Mouse (Mus musculus) liver, embryonic 12.5 days (tissue): ENCODE measurements around the gene Lrp8. TPM values are rescaled to one million over a fixed set of nuclear protein-coding genes. Genes with fewer than 3 reads are reported as not detected.

Experiments
- ATAC-seq: fragments of 200-750 bp; cut with Nextera tagmentation; 2 replicates; pipeline ENCODE4 v1.8.0; 2017; ENCODE audit warnings: moderate number of reproducible peaks, mild to moderate bottlenecking, moderate library complexity
- H3K27ac ChIP-seq: fragments of 300-500 bp; sonication (generic); 2 replicates; pipeline ENCODE4 v1.5.1; 2016; ENCODE audit warnings: mild to moderate bottlenecking
- H3K27me3 ChIP-seq: fragments of 300-500 bp; sonication (generic); replicated peaks from 2 replicates; pipeline ENCODE4 v1.6.1; 2016; ENCODE audit warnings: mild to moderate bottlenecking, moderate library complexity
- H3K36me3 ChIP-seq: fragments of 300-500 bp; sonication (generic); 2 replicates; pipeline ENCODE4 v1.6.1; 2016; ENCODE audit warnings: mild to moderate bottlenecking, moderate library complexity
- H3K4me1 ChIP-seq: fragments of 300-500 bp; sonication (generic); 2 replicates; pipeline ENCODE4 v1.6.1; 2016
- H3K4me2 ChIP-seq: fragments of 300-500 bp; sonication (generic); 2 replicates; pipeline ENCODE4 v1.6.1; 2016; ENCODE audit warnings: mild to moderate bottlenecking, moderate library complexity
- H3K4me3 ChIP-seq: fragments of 300-500 bp; sonication (generic); 2 replicates; pipeline ENCODE4 v1.5.1; 2016; ENCODE audit warnings: mild to moderate bottlenecking, moderate library complexity
- H3K9ac ChIP-seq: fragments of 300-500 bp; sonication (generic); 2 replicates; pipeline ENCODE4 v1.6.1; 2016; ENCODE audit warnings: mild to moderate bottlenecking, moderate library complexity
- H3K9me3 ChIP-seq: fragments of 300-500 bp; sonication (generic); replicated peaks from 2 replicates; pipeline ENCODE4 v1.6.1; 2016; ENCODE audit warnings: mild to moderate bottlenecking, moderate library complexity
- WGBS: fragments of 180-500 bp; shearing (Covaris S2); methylation state at CpG from one replicate; pipeline ENCODE4 v1.1.7; 2016; ENCODE audit not compliant: insufficient replicate concordance; 5-methylcytosine and 5-hydroxymethylcytosine counted together
- polyA plus RNA-seq: library from polyadenylated mRNA; unstranded; fragments of >200 nt; fragmentation: Nextera tagmentation; extraction: Ambion mirVana; gene quantifications from 2 replicates; pipeline ENCODE4 v1.2.1, GENCODE M21; 2016

Lrp8 gene
- polyA plus RNA-seq, 1 experiment from 2014 or later, result 8.5 TPM

GRCm38 (mm10) chr4:107776990-107777673, 24.9 kb upstream of the Lrp8 start:
- Histone ChIP-seq H3K9ac (no peak overlapping the region), H3K36me3 (no peaks in the 10 kb centered on the region), H3K4me1 (peaks cover 19% of the 10 kb centered on the region), H3K27me3 (no peaks in the 10 kb centered on the region; the same call in 1 of the 2 replicates), H3K27ac (no peak overlapping the region; the same call in 1 of the 2 replicates), H3K9me3 (0 out of 2 replicates have a peak, but pooled peaks cover 6% of the 10 kb centered on the region), H3K4me2 (no peak overlapping the region), H3K4me3 (no peak overlapping the region)
- ATAC-seq, result no peak
- WGBS, result 56% methylated on average over 5 of the region's 5 CpGs

GRCm38 (mm10) chr4:107783541-107783940, 18.5 kb upstream of the Lrp8 start:
- Histone ChIP-seq H3K36me3 (no peaks in the 10 kb centered on the region), H3K4me2 (no peak overlapping the region), H3K9ac (no peak overlapping the region), H3K4me1 (no peaks in the 10 kb centered on the region), H3K4me3 (no peak overlapping the region), H3K27me3 (peaks cover 8% of the 10 kb centered on the region; the same call in 1 of the 2 replicates), H3K27ac (no peak overlapping the region), H3K9me3 (no peaks in the 10 kb centered on the region)
- ATAC-seq, result no peak
- 73% methylated on average over 10 of the region's 10 CpGs for WGBS

- Histone ChIP-seq H3K4me2 (no peak overlapping the region), H3K4me3 (no peak overlapping the region), H3K27me3 (peaks cover 5% of the 10 kb centered on the region; the same call in 1 of the 2 replicates), H3K9me3 (no peaks in the 10 kb centered on the region), H3K4me1 (0 out of 2 replicates have a peak, but pooled peaks cover under 1% of the 10 kb centered on the region), H3K36me3 (no peaks in the 10 kb centered on the region), H3K27ac (no peak overlapping the region), H3K9ac (no peak overlapping the region)
- ATAC-seq, result no peak
- 73% methylated on average over 6 of the region's 6 CpGs for WGBS
Observed at GRCm38 (mm10) chr4:107788841-107789240, 13.2 kb upstream of the Lrp8 start.

DNA sequence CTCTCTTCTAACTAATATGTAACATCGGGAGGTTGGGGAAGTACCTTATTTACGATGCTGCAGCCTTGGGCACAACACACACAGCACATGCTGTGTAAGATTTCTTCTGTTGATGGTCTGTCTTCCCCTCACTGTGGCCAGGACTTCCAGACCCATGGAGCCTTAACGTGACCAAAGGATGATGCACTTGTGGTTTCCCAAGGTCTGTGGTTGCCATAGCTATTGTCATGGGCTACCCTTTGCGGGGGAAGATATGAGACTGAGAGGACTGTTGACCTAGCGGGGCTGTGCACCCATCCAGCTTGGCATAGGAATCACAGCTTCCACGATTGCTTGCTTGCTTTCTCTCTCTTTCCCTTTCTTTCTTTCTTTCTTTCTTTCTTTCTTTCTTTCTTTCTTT, 1.3 kb upstream of the Lrp8 start:
- Histone ChIP-seq H3K36me3 (peaks cover 4% of the 10 kb centered on the region), H3K9me3 (no peaks in the 10 kb centered on the region), H3K27me3 (peaks cover 15% of the 10 kb centered on the region), H3K27ac (no peak overlapping the region), H3K4me3 (no peak overlapping the region), H3K4me1 (peaks cover 42% of the 10 kb centered on the region), H3K9ac (no peak overlapping the region), H3K4me2 (no peak overlapping the region)
- ATAC-seq, result no peak
- WGBS, result 45% methylated on average over 6 of the region's 6 CpGs

DNA sequence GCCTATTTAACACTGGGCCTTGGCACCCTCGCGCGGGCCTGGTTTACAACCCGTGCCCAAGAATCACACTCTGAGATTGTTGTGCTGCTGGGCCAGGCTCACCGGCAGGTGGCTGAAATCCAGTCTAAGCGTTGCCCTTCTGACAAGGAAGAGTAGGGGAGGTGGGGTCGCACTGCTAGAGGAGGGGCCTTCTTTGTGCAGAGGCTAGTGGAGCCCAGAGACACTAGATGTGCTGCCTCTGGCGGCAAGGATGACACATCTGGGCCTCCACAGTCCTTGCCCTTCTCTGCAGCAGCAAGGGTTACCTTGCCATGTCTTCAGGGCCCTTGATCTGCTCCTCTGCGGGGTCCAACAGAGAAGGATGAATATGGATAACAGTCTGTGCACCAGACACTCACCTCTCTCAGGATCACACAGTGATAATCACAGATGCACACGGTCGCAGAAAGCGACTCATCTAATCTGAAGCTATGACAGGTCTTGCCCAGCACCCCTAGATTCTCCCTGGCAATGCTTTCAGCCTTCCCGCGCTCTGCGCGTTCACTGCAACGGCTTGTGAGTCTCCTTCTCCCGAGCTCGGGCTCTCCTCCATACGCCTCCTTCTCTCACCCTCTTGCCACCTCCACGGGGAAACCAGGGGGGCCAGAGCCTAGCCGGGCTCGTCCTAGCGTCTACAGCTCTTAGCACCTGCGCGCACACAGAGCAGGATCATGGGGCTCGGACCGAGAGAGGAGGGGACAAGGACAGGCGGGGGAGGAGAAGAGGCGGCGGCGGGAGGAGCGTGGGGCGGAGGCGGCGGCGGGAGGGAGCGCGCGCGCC, 486 bp upstream of the Lrp8 start:
- Histone ChIP-seq H3K36me3 (peaks cover 10% of the 10 kb centered on the region), H3K4me1 (peaks cover 49% of the 10 kb centered on the region), H3K4me3 (peak overlapping the region; percentile 79), H3K9ac (peak overlapping the region; percentile 85), H3K9me3 (no peaks in the 10 kb centered on the region), H3K27me3 (peaks cover 15% of the 10 kb centered on the region), H3K4me2 (peak overlapping the region; percentile 100), H3K27ac (peak overlapping the region; percentile 95)
- 3% methylated on average over 34 of the region's 41 CpGs for WGBS
- ATAC-seq, result peak; percentile 45

- H3K27ac ChIP-seq, result peak overlapping the region; percentile 95
- ATAC-seq, result no peak
- under 1% methylated on average over 56 of the region's 65 CpGs for WGBS
Observed at GRCm38 (mm10) chr4:107802450-107803331, 630 bp downstream of the Lrp8 start.

GRCm38 (mm10) chr4:107803351-107804106, 1.5 kb downstream of the Lrp8 start:
- Histone ChIP-seq H3K4me3 (peak overlapping the region; percentile 79), H3K27me3 (peaks cover 15% of the 10 kb centered on the region), H3K9me3 (no peaks in the 10 kb centered on the region), H3K36me3 (peaks cover 18% of the 10 kb centered on the region), H3K4me1 (peaks cover 64% of the 10 kb centered on the region), H3K4me2 (peak overlapping the region; percentile 100), H3K9ac (peak overlapping the region; percentile 85), H3K27ac (peak overlapping the region; percentile 95)
- under 1% methylated on average over 45 of the region's 46 CpGs for WGBS
- ATAC-seq, result peak; percentile 97

More at GRCm38 (mm10) chr4:107802450-107803331, 630 bp downstream of the Lrp8 start:
- Histone ChIP-seq H3K9me3 (no peaks in the 10 kb centered on the region), H3K36me3 (peaks cover 18% of the 10 kb centered on the region), H3K27me3 (peaks cover 15% of the 10 kb centered on the region), H3K4me1 (peaks cover 55% of the 10 kb centered on the region), H3K4me3 (peak overlapping the region; percentile 79), H3K4me2 (peak overlapping the region; percentile 100), H3K9ac (peak overlapping the region; percentile 85)

DNA sequence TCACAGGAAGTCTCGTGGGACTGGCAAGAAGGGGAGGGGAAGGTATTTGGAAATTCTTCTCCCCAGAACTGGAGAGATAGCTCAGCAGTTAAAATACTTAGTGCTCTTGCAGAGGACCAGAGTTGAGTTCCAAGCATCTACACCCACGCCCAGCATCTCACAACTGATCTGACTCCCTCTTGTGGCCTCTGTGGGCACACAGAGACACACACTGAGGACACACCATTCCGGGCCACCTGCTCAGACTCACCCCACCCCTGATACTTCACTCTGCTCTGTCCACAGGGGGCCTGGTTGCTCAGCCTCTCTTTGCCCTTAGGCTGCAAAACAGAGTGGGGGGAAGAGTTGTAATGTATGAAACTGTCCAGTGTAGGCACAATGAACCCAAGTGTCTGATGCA, 3.4 kb downstream of the Lrp8 start:
- Histone ChIP-seq H3K27me3 (peaks cover 3% of the 10 kb centered on the region; the same call in 1 of the 2 replicates), H3K4me3 (no peak overlapping the region), H3K9me3 (no peaks in the 10 kb centered on the region), H3K9ac (no peak overlapping the region), H3K27ac (no peak overlapping the region), H3K36me3 (peaks cover 20% of the 10 kb centered on the region), H3K4me2 (no peak overlapping the region), H3K4me1 (peaks cover 72% of the 10 kb centered on the region)
- no peak for ATAC-seq
- WGBS, result 55% methylated on average over 3 of the region's 3 CpGs

- no peak for ATAC-seq
- H3K4me1 ChIP-seq, result peaks cover 75% of the 10 kb centered on the region
- H3K36me3 ChIP-seq, result peaks cover 22% of the 10 kb centered on the region
- no peak overlapping the region for H3K4me3 ChIP-seq
- H3K27me3 ChIP-seq, result no peaks in the 10 kb centered on the region
- no peak overlapping the region; the same call in 1 of the 2 replicates for H3K27ac ChIP-seq
- H3K9ac ChIP-seq, result 0 out of 2 replicates have a peak overlapping the region, but pooled peaks have one; percentile 15
- H3K9me3 ChIP-seq, result no peaks in the 10 kb centered on the region
- 43% methylated on average over 4 of the region's 4 CpGs for WGBS
- H3K4me2 ChIP-seq, result no peak overlapping the region
Observed at GRCm38 (mm10) chr4:107807796-107808195, 5.7 kb downstream of the Lrp8 start.

DNA sequence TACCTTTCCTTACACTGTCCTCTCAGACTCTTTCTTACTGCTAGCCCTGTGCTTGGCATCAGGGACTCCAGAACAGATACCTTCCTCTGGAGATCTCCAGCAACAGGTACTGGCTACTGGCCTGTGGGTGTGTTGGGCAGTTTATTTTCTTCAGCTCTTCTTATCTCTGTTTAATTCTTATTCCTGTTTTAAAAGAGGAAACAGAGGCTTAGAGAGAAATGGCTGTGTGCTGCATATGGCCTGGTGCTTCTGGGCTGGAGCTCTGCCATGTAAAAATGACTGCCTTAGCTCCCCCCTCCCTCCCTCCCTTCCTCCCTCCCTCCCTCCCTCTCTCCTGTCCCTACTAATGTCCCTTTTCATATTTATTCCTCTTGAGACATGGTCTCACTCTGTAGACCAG, 6.6 kb downstream of the Lrp8 start:
- H3K4me1 ChIP-seq, result peaks cover 66% of the 10 kb centered on the region

GRCm38 (mm10) chr4:107811006-107811405, 8.9 kb downstream of the Lrp8 start:
- Histone ChIP-seq H3K4me2 (peak overlapping the region; percentile 6; the same call in 1 of the 2 replicates), H3K27me3 (no peaks in the 10 kb centered on the region), H3K36me3 (peaks cover 19% of the 10 kb centered on the region), H3K9me3 (no peaks in the 10 kb centered on the region), H3K4me3 (no peak overlapping the region), H3K4me1 (peaks cover 43% of the 10 kb centered on the region), H3K27ac (peak overlapping the region; percentile 21; the same call in 1 of the 2 replicates), H3K9ac (0 out of 2 replicates have a peak overlapping the region, but pooled peaks have one; percentile 2)
- peak; percentile 40; the same call in 1 of the 2 replicates for ATAC-seq
- 41% methylated on average over 3 of the region's 3 CpGs for WGBS

More for the DNA sequence above, 6.6 kb downstream of the Lrp8 start:
- no peak overlapping the region for H3K4me3 ChIP-seq
- no peak overlapping the region for H3K4me2 ChIP-seq
- no peaks in the 10 kb centered on the region for H3K27me3 ChIP-seq
- no peaks in the 10 kb centered on the region for H3K9me3 ChIP-seq
- no peak overlapping the region for H3K9ac ChIP-seq
- ATAC-seq, result no peak
- H3K27ac ChIP-seq, result no peak overlapping the region
- peaks cover 26% of the 10 kb centered on the region for H3K36me3 ChIP-seq
